Mouse (Mus musculus): Measurements from ENCODE around the gene Ppp3ca. TPM values are rescaled to one million over a fixed set of nuclear protein-coding genes. Genes with fewer than 3 reads are reported as not detected.

Gene Ppp3ca
- polyA plus RNA-seq, 1 experiment from 2014 or later, result 142 TPM

GRCm38 (mm10) chr3:136714307-136715039 is 44.5 kb downstream of the Ppp3ca start:
- H3K36me3 ChIP-seq, result no peaks in the 10 kb centered on the region
- no peak overlapping the region for H3K4me2 ChIP-seq
- H3K4me1 ChIP-seq (replicated peaks), result peaks cover 33% of the 10 kb centered on the region
- 92% methylated on average over 4 of the region's 4 CpGs for WGBS
- H3K9ac ChIP-seq, result no peak overlapping the region
- no peaks in the 10 kb centered on the region for H3K27me3 ChIP-seq
- ATAC-seq (ENCODE audit: low read depth), result no peak
- H3K9me3 ChIP-seq, result no peaks in the 10 kb centered on the region
- H3K27ac ChIP-seq (replicated peaks), result no peak overlapping the region
- no peak overlapping the region for H3K4me3 ChIP-seq

DNA sequence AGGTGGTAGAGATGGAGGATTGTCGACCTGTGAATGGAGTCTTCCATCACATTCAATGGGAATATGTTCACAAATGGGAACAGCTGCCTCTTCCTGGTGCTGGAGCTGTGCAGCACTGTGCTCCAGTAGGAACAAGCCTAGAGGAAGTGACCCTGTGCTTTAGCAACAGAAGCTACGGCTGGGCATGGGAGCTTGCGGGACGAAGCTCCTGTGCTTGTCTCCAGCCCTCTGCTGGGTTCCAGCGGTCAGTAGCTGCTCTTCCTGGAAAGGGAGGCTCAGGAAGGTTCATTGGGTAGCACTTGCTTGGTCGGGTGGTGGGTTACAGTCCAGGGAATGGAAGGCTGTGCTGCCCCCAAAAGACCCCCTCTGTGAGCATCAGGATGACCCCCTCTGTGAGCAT is 46.3 kb downstream of the Ppp3ca start:
- H3K9ac ChIP-seq, result no peak overlapping the region
- no peak overlapping the region for H3K27ac ChIP-seq (replicated peaks)
- no peak for ATAC-seq (ENCODE audit: low read depth)
- no peaks in the 10 kb centered on the region for H3K9me3 ChIP-seq
- 78% methylated on average over 6 of the region's 6 CpGs for whole genome bisulfite sequencing
- H3K4me1 ChIP-seq (replicated peaks), result peaks cover 41% of the 10 kb centered on the region
- no peak overlapping the region for H3K4me2 ChIP-seq
- H3K4me3 ChIP-seq, result no peak overlapping the region
- H3K27me3 ChIP-seq, result no peaks in the 10 kb centered on the region
- no peaks in the 10 kb centered on the region for H3K36me3 ChIP-seq

DNA sequence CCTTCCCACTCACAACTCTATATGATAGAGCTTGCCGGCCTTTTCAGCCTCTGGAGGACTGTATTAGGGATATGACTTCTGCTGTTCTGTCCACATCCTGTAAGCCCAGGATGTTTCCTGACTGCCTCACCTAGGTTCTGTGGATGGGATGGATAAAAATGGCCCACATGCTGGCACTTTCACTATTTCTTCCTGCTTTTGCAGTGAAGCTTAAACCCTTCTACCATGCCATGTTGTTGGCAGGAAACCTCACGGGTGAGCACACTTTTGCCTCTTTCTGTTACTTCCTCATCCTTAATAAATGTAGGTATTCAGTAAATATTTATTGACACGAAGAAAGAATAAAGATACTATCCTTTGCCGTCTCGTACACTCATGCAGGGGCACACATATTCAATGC is 48.5 kb downstream of the Ppp3ca start:
- H3K27me3 ChIP-seq, result no peaks in the 10 kb centered on the region
- ATAC-seq (ENCODE audit: low read depth), result no peak
- H3K4me3 ChIP-seq, result no peak overlapping the region
- 94% methylated on average over 5 of the region's 5 CpGs for WGBS
- no peak overlapping the region for H3K9ac ChIP-seq
- H3K4me1 ChIP-seq (replicated peaks), result peaks cover 42% of the 10 kb centered on the region
- no peak overlapping the region for H3K4me2 ChIP-seq
- H3K27ac ChIP-seq (replicated peaks), result no peak overlapping the region
- H3K9me3 ChIP-seq, result no peaks in the 10 kb centered on the region
- H3K36me3 ChIP-seq, result no peaks in the 10 kb centered on the region

DNA sequence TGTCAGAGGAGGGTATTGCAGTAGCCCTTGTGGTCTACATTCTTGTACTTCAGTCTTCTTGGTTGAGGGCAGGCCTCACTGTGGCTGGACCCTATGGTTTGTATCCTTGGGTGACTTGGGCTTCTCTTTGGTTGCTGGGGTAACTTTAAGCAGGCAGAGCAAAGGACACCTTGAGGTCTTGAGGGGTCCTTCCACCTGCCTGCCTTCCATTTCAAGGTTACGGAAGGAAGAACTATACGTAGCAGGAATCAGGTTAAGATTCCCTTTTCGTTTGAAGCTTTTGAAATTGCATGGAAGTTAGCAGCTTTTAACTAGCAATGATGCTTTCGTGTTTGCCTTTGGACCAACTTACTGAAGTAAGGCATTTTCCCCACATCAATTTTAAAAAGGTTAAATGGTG is 51.3 kb downstream of the Ppp3ca start:
- Histone ChIP-seq H3K27me3 (no peaks in the 10 kb centered on the region), H3K4me1 (replicated peaks) (peaks cover 41% of the 10 kb centered on the region), H3K9ac (no peak overlapping the region), H3K9me3 (peaks cover 2% of the 10 kb centered on the region; the same call in 1 of the 2 replicates), H3K4me2 (no peak overlapping the region), H3K27ac (replicated peaks) (no peak overlapping the region), H3K4me3 (no peak overlapping the region), H3K36me3 (no peaks in the 10 kb centered on the region)
- 92% methylated on average over 4 of the region's 4 CpGs for WGBS
- no peak; the same call in 1 of the 2 replicates for ATAC-seq (ENCODE audit: low read depth)

DNA sequence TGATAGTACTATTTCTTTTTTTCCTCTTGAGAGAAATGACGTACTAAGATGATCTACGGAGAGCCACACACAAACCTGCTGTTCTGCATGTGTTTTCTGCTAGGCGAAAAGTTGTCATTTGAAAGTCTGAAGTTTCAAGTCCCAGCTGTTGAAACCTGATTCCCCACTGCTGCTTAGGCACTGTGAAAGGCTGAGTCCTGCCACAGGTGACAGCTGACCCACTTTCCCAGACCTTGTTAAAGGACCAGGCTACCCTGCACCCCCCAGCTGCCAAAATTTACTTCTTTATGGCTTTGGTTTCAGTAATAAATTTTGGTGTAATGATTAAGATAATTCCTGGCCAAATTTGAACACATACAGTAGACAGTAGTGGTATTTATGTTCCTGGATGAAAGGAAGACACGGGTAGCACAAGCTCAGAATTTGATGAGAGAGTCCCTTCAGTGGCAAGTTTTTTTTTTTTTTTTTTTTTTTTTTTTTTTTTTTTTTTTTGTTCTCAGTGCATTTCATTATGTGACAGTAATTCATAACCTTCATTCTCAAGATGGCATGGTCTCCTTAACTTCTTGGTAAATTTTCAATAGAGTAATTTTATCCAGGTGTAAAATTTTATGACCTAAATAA is 52.0 kb downstream of the Ppp3ca start:
- ATAC-seq (ENCODE audit: low read depth), result no peak
- H3K27ac ChIP-seq (replicated peaks), result no peak overlapping the region
- peaks cover 4% of the 10 kb centered on the region; the same call in 1 of the 2 replicates for H3K9me3 ChIP-seq
- WGBS, result 75% methylated on average over 4 of the region's 4 CpGs
- peaks cover 40% of the 10 kb centered on the region for H3K4me1 ChIP-seq (replicated peaks)
- H3K27me3 ChIP-seq, result no peaks in the 10 kb centered on the region
- H3K36me3 ChIP-seq, result no peaks in the 10 kb centered on the region
- no peak overlapping the region for H3K4me2 ChIP-seq
- H3K4me3 ChIP-seq, result no peak overlapping the region
- no peak overlapping the region for H3K9ac ChIP-seq

- H3K9me3 ChIP-seq, result peaks cover 4% of the 10 kb centered on the region; the same call in 1 of the 2 replicates
- no peak overlapping the region for H3K27ac ChIP-seq (replicated peaks)
- no peak overlapping the region for H3K4me3 ChIP-seq
- H3K27me3 ChIP-seq, result no peaks in the 10 kb centered on the region
- no peak for ATAC-seq (ENCODE audit: low read depth)
- no peak overlapping the region for H3K9ac ChIP-seq
- no peaks in the 10 kb centered on the region for H3K36me3 ChIP-seq
- no peak overlapping the region for H3K4me2 ChIP-seq
- H3K4me1 ChIP-seq (replicated peaks), result peaks cover 36% of the 10 kb centered on the region
Observed at GRCm38 (mm10) chr3:136722493-136722892, 52.6 kb downstream of the Ppp3ca start.

DNA sequence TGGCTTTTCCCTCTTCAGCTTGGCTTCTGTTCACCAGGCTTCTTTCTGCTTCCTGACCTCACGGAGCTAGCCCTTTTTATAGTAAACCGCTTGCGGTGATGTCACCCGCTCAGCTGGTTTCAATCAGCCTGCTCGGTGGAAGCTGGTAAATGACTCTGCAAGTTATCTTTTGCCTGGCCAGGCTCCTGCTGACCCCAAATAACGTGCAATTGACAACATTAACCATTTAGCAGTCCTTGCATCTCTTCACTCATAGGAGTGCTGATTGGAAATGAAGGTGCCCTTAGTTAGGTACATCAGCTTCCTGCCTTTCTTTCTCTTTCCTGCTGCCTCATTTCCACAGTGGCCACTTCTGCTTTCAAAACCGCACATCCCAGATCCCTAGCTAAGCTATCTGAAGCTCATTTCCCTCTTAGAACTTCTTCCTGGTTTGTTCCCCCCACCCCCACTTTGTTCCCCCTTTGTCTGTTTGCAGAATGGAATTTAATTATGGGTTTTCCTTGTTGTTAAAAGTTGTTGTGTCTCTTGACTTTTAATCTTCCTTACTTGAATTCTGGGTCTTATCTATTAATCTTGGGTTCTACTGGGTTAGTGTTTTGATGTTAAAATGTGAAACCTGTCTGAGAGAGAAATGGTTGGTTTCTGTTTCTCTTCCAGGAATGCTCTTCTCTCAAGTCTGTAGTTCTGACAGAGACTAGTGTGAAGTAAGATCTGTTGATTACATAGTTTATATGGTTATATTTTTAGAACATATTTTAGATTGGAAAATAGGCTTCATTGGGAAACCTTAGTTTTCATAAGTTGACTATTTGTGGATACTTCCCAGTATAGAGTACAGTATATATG is 55.6 kb downstream of the Ppp3ca start:
- H3K4me1 ChIP-seq (replicated peaks), result peaks cover 41% of the 10 kb centered on the region
- peaks cover 4% of the 10 kb centered on the region; the same call in 1 of the 2 replicates for H3K9me3 ChIP-seq
- 60% methylated on average over 7 of the region's 7 CpGs for WGBS
- no peak overlapping the region for H3K4me2 ChIP-seq
- ATAC-seq (ENCODE audit: low read depth), result no peak
- no peaks in the 10 kb centered on the region for H3K36me3 ChIP-seq
- no peaks in the 10 kb centered on the region for H3K27me3 ChIP-seq
- no peak overlapping the region for H3K4me3 ChIP-seq
- no peak overlapping the region for H3K9ac ChIP-seq
- H3K27ac ChIP-seq (replicated peaks), result peak overlapping the region; percentile 46; the same call in 1 of the 2 replicates

DNA sequence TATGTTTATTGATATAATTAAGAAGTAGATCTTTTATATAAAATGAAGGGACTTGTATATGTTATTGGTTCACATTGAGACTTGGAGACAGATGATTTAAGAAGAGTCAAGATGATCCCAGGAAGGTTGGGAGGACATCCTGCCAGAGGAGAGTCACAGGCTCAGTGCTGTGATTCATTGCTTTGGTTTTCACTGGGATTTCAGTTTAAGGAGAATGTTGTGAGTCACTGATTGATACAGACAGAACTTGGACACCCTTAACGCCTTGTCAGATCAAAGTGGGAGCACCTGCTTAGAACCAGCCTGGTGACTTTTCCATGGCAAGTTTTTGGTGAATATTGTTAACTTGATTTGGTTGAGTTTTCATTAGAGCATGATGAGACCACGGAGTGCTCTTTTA is 58.0 kb downstream of the Ppp3ca start:
- H3K36me3 ChIP-seq, result no peaks in the 10 kb centered on the region
- no peak overlapping the region for H3K4me2 ChIP-seq
- peaks cover 38% of the 10 kb centered on the region for H3K4me1 ChIP-seq (replicated peaks)
- no peak for ATAC-seq (ENCODE audit: low read depth)
- H3K4me3 ChIP-seq, result no peak overlapping the region
- peaks cover 4% of the 10 kb centered on the region; the same call in 1 of the 2 replicates for H3K9me3 ChIP-seq
- 81% methylated on average over 2 of the region's 2 CpGs for WGBS
- H3K9ac ChIP-seq, result no peak overlapping the region
- H3K27ac ChIP-seq (replicated peaks), result no peak overlapping the region
- H3K27me3 ChIP-seq, result no peaks in the 10 kb centered on the region

DNA sequence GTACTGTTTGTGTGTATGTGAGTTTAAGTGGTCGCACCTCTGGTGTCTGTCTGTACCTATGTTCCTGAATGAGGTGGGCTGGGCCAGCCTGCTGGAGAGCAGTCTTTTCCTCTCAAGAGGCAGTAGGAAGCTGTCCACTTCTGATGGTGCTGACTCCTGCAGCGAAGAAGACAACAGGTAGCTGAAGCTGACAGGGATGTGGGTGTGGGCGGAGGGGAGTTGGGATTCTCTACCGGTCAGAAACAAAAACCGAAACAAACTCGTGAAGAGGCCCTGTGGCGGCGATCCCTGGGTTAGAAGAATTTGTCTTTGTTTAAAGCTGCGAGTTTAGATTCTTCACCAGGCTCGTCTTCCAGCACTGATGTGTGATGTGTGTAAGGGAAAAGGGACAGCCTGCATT is 60.1 kb downstream of the Ppp3ca start:
- no peak overlapping the region for H3K4me3 ChIP-seq
- H3K9me3 ChIP-seq, result peaks cover 4% of the 10 kb centered on the region; the same call in 1 of the 2 replicates
- H3K4me1 ChIP-seq (replicated peaks), result peaks cover 45% of the 10 kb centered on the region
- ATAC-seq (ENCODE audit: low read depth), result no peak
- H3K27me3 ChIP-seq, result no peaks in the 10 kb centered on the region
- H3K9ac ChIP-seq, result no peak overlapping the region
- 63% methylated on average over 10 of the region's 10 CpGs for WGBS
- no peaks in the 10 kb centered on the region for H3K36me3 ChIP-seq
- no peak overlapping the region for H3K27ac ChIP-seq (replicated peaks)
- H3K4me2 ChIP-seq, result no peak overlapping the region

GRCm38 (mm10) chr3:136731579-136731978 is 61.7 kb downstream of the Ppp3ca start:
- no peak overlapping the region for H3K4me2 ChIP-seq
- no peaks in the 10 kb centered on the region for H3K9me3 ChIP-seq
- peaks cover 53% of the 10 kb centered on the region for H3K4me1 ChIP-seq (replicated peaks)
- no peaks in the 10 kb centered on the region for H3K36me3 ChIP-seq
- 91% methylated on average over 6 of the region's 6 CpGs for WGBS
- no peak for ATAC-seq (ENCODE audit: low read depth)
- no peaks in the 10 kb centered on the region for H3K27me3 ChIP-seq
- no peak overlapping the region for H3K4me3 ChIP-seq
- no peak overlapping the region for H3K27ac ChIP-seq (replicated peaks)
- no peak overlapping the region for H3K9ac ChIP-seq

DNA sequence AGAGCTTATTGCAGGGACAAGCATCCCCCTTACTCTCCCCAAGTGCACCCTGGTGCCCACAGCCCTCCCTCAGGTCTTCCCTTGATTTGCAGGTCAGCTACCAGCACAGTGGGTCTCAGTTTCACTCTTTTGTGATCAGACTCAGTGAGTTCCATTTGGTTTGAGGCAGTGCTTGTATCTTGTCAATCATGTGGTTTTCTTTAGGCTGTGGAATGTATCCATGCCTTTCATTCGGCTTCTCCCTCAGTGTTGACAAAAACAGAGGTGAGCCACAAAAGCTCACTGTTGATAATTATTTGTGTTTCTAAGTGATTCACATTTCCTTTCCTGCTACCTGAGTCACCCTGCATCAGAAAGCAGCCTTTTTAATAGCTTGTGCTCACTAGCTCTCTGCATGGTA is 66.1 kb downstream of the Ppp3ca start:
- Histone ChIP-seq H3K36me3 (no peaks in the 10 kb centered on the region), H3K27ac (replicated peaks) (no peak overlapping the region), H3K4me2 (no peak overlapping the region), H3K9me3 (no peaks in the 10 kb centered on the region), H3K9ac (no peak overlapping the region), H3K27me3 (no peaks in the 10 kb centered on the region), H3K4me1 (replicated peaks) (peaks cover 35% of the 10 kb centered on the region), H3K4me3 (no peak overlapping the region)
- 70% methylated on average over 1 of the region's 1 CpGs for WGBS
- no peak for ATAC-seq (ENCODE audit: low read depth)

- 83% methylated on average over 7 of the region's 7 CpGs for WGBS
- Histone ChIP-seq H3K36me3 (no peaks in the 10 kb centered on the region), H3K9ac (no peak overlapping the region), H3K4me2 (no peak overlapping the region), H3K27me3 (no peaks in the 10 kb centered on the region), H3K4me1 (replicated peaks) (peaks cover 40% of the 10 kb centered on the region), H3K27ac (replicated peaks) (no peak overlapping the region), H3K4me3 (no peak overlapping the region), H3K9me3 (no peaks in the 10 kb centered on the region)
- ATAC-seq (ENCODE audit: low read depth), result no peak
Observed at GRCm38 (mm10) chr3:136736773-136737298, 66.9 kb downstream of the Ppp3ca start.
